Comparison of ENCODE assay signal across 8 mouse cellular contexts in the genomic region with DNA sequence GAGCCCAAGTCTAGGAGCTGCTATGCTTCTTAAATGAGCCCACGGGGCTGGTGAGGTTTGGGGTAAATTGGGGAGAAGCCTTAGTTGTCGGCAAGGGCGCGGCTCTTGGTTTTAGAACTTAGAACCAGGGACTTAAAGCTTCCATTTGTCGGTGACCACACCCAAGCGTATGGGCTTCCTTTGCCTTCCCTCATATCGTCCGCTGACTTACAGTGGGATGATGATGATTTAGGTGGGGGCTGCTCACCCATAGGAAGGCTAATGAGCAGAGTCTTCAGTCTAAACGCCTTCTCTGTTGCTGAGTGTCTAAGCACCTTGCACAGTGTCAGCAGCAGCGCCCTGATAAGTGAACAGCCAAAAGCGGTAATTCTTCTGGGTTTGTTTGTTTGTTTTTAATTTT. TPM values are rescaled to one million over a fixed set of nuclear protein-coding genes. Genes with fewer than 3 reads are reported as not detected.
A peak's percentile ranks its signal among the peaks of the same experiment; 100 is the strongest.
DNase-seq lines count a peak whose midpoint lies in the region; ATAC-seq and TF ChIP-seq lines count a peak whose summit lies in the region.

No protein-coding gene starts in this region.

- TF ChIP-seq CTCF in lung, embryonic 14.5 days (IDR thresholded peaks at IDR 0.05; ENCODE audit: low read depth) = no peak
- no peak for TF ChIP-seq CTCF in lung, adult 2 months (IDR thresholded peaks at IDR 0.05; ENCODE audit: insufficient read depth, low read length)

- H3K36me3 ChIP-seq in lung, embryonic 14.5 days (ENCODE audit: insufficient read depth) = no peaks in the 10 kb centered on the region
- peaks cover 10% of the 10 kb centered on the region; the same call in 1 of the 2 replicates for H3K36me3 ChIP-seq in forebrain, embryonic 13.5 days (ENCODE audit: poor library complexity, severe bottlenecking)
- H3K36me3 ChIP-seq in limb, embryonic 11.5 days (ENCODE audit: control insufficient read depth, insufficient read depth, low read length) = no peaks in the 10 kb centered on the region
- peaks cover 3% of the 10 kb centered on the region; the same call in 1 of the 2 replicates for H3K36me3 ChIP-seq in neural tube, embryonic 15.5 days

- H3K4me2 ChIP-seq in lung, embryonic 14.5 days = peak overlapping the region; percentile 74
- H3K4me2 ChIP-seq in forebrain, embryonic 13.5 days = peak overlapping the region; percentile 83
- H3K4me2 ChIP-seq in limb, embryonic 11.5 days (ENCODE audit: low read depth, severe bottlenecking) = peak overlapping the region; percentile 70
- H3K4me2 ChIP-seq in neural tube, embryonic 15.5 days = peak overlapping the region; percentile 85

- H3K27me3 ChIP-seq in lung, embryonic 14.5 days (ENCODE audit: insufficient read depth, low read length) = peaks cover 46% of the 10 kb centered on the region
- 0 out of 2 replicates have a peak, but pooled peaks cover 3% of the 10 kb centered on the region for H3K27me3 ChIP-seq in forebrain, embryonic 13.5 days
- H3K27me3 ChIP-seq in limb, embryonic 11.5 days (ENCODE audit: control insufficient read depth, insufficient read depth, low read length) = peaks cover 25% of the 10 kb centered on the region
- no peaks in the 10 kb centered on the region for H3K27me3 ChIP-seq in neural tube, embryonic 15.5 days (replicated peaks)

- no peaks in the 10 kb centered on the region for H3K9me3 ChIP-seq in lung, embryonic 14.5 days (ENCODE audit: low read depth, low read length)
- H3K9me3 ChIP-seq in forebrain, embryonic 13.5 days (replicated peaks) = no peaks in the 10 kb centered on the region
- H3K9me3 ChIP-seq in limb, embryonic 11.5 days (ENCODE audit: control insufficient read depth, low read length) = no peaks in the 10 kb centered on the region
- H3K9me3 ChIP-seq in neural tube, embryonic 15.5 days (replicated peaks) = no peaks in the 10 kb centered on the region

- H3K27ac ChIP-seq in lung, embryonic 14.5 days (ENCODE audit: low read depth) = no peak overlapping the region
- H3K27ac ChIP-seq in forebrain, embryonic 13.5 days = peak overlapping the region; percentile 93
- H3K27ac ChIP-seq in limb, embryonic 11.5 days (replicated peaks; ENCODE audit: low read depth, low read length) = no peak overlapping the region
- peak overlapping the region; percentile 94 for H3K27ac ChIP-seq in neural tube, embryonic 15.5 days (replicated peaks)

- no peak for DNase-seq in lung, embryonic 14.5 days
- no peak for DNase-seq in lung, adult 2 months
- DNase-seq in limb, embryonic 11.5 days (ENCODE audit: low spot score) = no peak
- no peak for DNase-seq in Muller cell, postnatal 12 days (ENCODE audit: inconsistent ontology term)
- no peak for DNase-seq in left cerebral cortex, postnatal 25 days (ENCODE audit: low spot score in 2 of 2)
- no peak for DNase-seq in cerebellum, adult 11-12 months

- TF ChIP-seq POLR2A in lung, adult 2 months (IDR thresholded peaks at IDR 0.05; ENCODE audit: borderline replicate concordance, extremely low read depth, low read depth, low read length) = no peak

- ATAC-seq in lung, embryonic 14.5 days (ENCODE audit: insufficient read depth) = no peak
- no peak for ATAC-seq in forebrain, embryonic 13.5 days
- ATAC-seq in limb, embryonic 11.5 days (ENCODE audit: insufficient number of reproducible peaks, low FRiP score, low TSS enrichment, low read depth) = no peak
- no peak for ATAC-seq in neural tube, embryonic 15.5 days (ENCODE audit: low FRiP score)

- intact Hi-C loops in left cerebral cortex, postnatal 25 days (cut with DNase I) = no loop called here

- peaks cover 9% of the 10 kb centered on the region for H3K4me1 ChIP-seq in lung, embryonic 14.5 days (ENCODE audit: insufficient read depth)
- H3K4me1 ChIP-seq in lung, adult 2 months (ENCODE audit: control insufficient read depth, insufficient read depth, low read length) = peaks cover 9% of the 10 kb centered on the region
- H3K4me1 ChIP-seq in forebrain, embryonic 13.5 days = peaks cover 53% of the 10 kb centered on the region
- H3K4me1 ChIP-seq in limb, embryonic 11.5 days (ENCODE audit: control insufficient read depth, insufficient read depth, low read length) = peaks cover 12% of the 10 kb centered on the region
- peaks cover 60% of the 10 kb centered on the region for H3K4me1 ChIP-seq in neural tube, embryonic 15.5 days

- H3K9ac ChIP-seq in lung, embryonic 14.5 days = no peak overlapping the region
- H3K9ac ChIP-seq in forebrain, embryonic 13.5 days = peak overlapping the region; percentile 94
- H3K9ac ChIP-seq in limb, embryonic 11.5 days (ENCODE audit: low read length) = 0 out of 2 replicates have a peak overlapping the region, but pooled peaks have one; percentile 47
- peak overlapping the region; percentile 86 for H3K9ac ChIP-seq in neural tube, embryonic 15.5 days (replicated peaks)

- peak overlapping the region; percentile 41 for H3K4me3 ChIP-seq in lung, embryonic 14.5 days (ENCODE audit: low read depth, low read length)
- H3K4me3 ChIP-seq in lung, adult 2 months (replicated peaks; ENCODE audit: extremely low read depth, low read depth, low read length) = no peak overlapping the region
- peak overlapping the region; percentile 88 for H3K4me3 ChIP-seq in forebrain, embryonic 13.5 days
- peak overlapping the region; percentile 39 for H3K4me3 ChIP-seq in limb, embryonic 11.5 days (ENCODE audit: low read depth, low read length)
- peak overlapping the region; percentile 75 for H3K4me3 ChIP-seq in neural tube, embryonic 15.5 days (replicated peaks)

- 16% methylated on average over 11 of the region's 11 CpGs for WGBS in lung, embryonic 14.5 days
- WGBS in lung, adult 2 months = 26% methylated on average over 11 of the region's 11 CpGs
- WGBS in forebrain, embryonic 13.5 days = 12% methylated on average over 11 of the region's 11 CpGs
- 25% methylated on average over 11 of the region's 11 CpGs for WGBS in limb, embryonic 11.5 days
- 10% methylated on average over 11 of the region's 11 CpGs for WGBS in neural tube, embryonic 15.5 days

RNA-seq across cellular contexts. Expression of a gene that starts 2.3 kb away (rescaled TPM):
- 6.6 and 7.3 TPM in 2 replicates for polyA plus RNA-seq in lung, embryonic 14.5 days (2014; fragmentation: Nextera tagmentation; extraction: Ambion mirVana)
- 5.6 and 7.9 TPM in 2 replicates for polyA plus RNA-seq in lung, adult 2 months (2012; rRNA removed)
- 118 and 134 TPM in 2 replicates for polyA plus RNA-seq in forebrain, embryonic 13.5 days (2015; fragmentation: Nextera tagmentation; extraction: Ambion mirVana)
- 3.9 and 5.4 TPM in 2 replicates for polyA plus RNA-seq in limb, embryonic 11.5 days (2014; fragmentation: Nextera tagmentation; extraction: Ambion mirVana)
- polyA plus RNA-seq in neural tube, embryonic 15.5 days (2015; fragmentation: Nextera tagmentation; extraction: Ambion mirVana) = 152 and 175 TPM in 2 replicates
- 10 to 100 TPM; 27.7 to 31.5 TPM for total RNA-seq in left cerebral cortex, postnatal 25 days (2021)

RNA-seq across cellular contexts. Expression of a gene that starts 47.1 kb away (rescaled TPM):
- polyA plus RNA-seq in lung, embryonic 14.5 days (2014; fragmentation: Nextera tagmentation; extraction: Ambion mirVana) = 416 and 454 TPM in 2 replicates
- polyA plus RNA-seq in lung, adult 2 months (2012; rRNA removed) = 12.2 and 13.8 TPM in 2 replicates
- 264 and 275 TPM in 2 replicates for polyA plus RNA-seq in forebrain, embryonic 13.5 days (2015; fragmentation: Nextera tagmentation; extraction: Ambion mirVana)
- polyA plus RNA-seq in limb, embryonic 11.5 days (2014; fragmentation: Nextera tagmentation; extraction: Ambion mirVana) = 498 and 533 TPM in 2 replicates
- 33.0 and 73.4 TPM in 2 replicates for polyA plus RNA-seq in neural tube, embryonic 15.5 days (2015; fragmentation: Nextera tagmentation; extraction: Ambion mirVana)
- total RNA-seq in left cerebral cortex, postnatal 25 days (2021) = 1 to 10 TPM; 6.7 to 8.0 TPM

Comparison
In these comparisons a context has a peak if more than half of its experiments do, and no peak if none do; other contexts are left out.
1. H3K27ac ChIP-seq: peak in forebrain, embryonic 13.5 days (single experiment) and neural tube, embryonic 15.5 days (single experiment); none in lung, embryonic 14.5 days (single experiment) and limb, embryonic 11.5 days (single experiment).
2. RNA of a gene that starts 2.3 kb away (polyA plus RNA-seq): 152 to 175 TPM in neural tube, embryonic 15.5 days and 118 to 134 TPM in forebrain, embryonic 13.5 days; 6.6 to 7.3 TPM in lung, embryonic 14.5 days, 5.6 to 7.9 TPM in lung, adult 2 months and 3.9 to 5.4 TPM in limb, embryonic 11.5 days; every median in the first group is over 10 times any median in the second.
3. Peak in every context shown above with its lines, with median percentiles within 50 percentile points of each other: H3K4me2 ChIP-seq.